Mouse (Mus musculus) erythroblast, embryonic 14.5 days (primary cell): ENCODE data around the gene Mcee.

ENCODE experiments used
- GATA1 ChIP-seq: IDR thresholded peaks from 2 replicates; pipeline ENCODE4 v1.6.1; 2012; ENCODE audit warnings: low read length, inconsistent platforms, mixed read lengths
- TAL1 ChIP-seq: IDR thresholded peaks from 3 replicates; pipeline ENCODE4 v1.6.1; 2012; ENCODE audit warnings: low read length, inconsistent platforms, mixed read lengths

DNA sequence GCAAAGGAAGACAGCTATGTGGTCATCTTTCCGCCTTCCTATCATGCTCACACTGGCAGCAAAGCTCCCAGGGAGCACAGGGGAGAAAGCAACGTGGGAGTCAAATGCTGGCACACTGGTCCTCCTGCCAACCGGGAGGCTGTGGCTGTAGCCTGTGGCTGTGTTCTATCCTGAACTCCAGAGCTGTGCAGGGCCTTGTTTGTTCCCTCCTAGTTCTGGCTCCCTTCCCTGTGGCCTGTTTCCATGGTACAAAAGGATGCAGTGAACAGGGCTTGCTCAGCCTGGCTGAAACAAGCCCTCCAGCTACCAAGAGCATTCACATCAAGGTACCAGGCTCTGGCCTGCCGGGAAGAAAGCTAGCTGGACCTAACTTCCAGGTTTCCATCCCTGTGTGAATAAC, 41.3 kb upstream of the Mcee start:
- no peak for TF ChIP-seq TAL1
- TF ChIP-seq GATA1: no peak
